Mouse (Mus musculus) E14TG2a.4 (cell line): ENCODE measurements around the gene Npb.
"Not testable (repeated sequence)": the region's sequence is repeated elsewhere in the genome, so short reads cannot be mapped to it uniquely, and the experiment has no call there.

Experiments
- CTCF ChIP-seq: conservative IDR thresholded peaks from 2 replicates; pipeline ENCODE4 v1.5.1; 2014; ENCODE audit warnings: low read length
- NANOG ChIP-seq: IDR thresholded peaks from 2 replicates; pipeline ENCODE4 v1.6.1; 2014; ENCODE audit warnings: borderline replicate concordance, low read length, mixed read lengths
- POU5F1 ChIP-seq: IDR thresholded peaks from 2 replicates; pipeline ENCODE4 v1.6.1; 2014; ENCODE audit warnings: low read length, borderline replicate concordance

DNA sequence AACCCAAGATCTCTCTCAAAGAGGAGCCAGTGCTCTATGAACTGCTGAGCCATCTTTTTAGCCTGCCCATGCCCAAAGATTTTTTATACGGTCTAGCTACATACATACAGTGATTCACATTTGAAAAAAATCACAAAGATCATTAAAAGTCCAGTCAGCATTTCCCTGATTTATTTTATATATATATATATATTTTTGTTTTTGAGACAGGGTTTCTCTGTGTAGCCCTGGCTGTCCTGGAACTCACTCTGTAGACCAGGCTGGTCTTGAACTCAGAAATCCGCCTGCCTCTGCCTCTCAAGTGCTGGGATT is 25.3 kb upstream of the Npb start:
- TF ChIP-seq CTCF, NANOG, POU5F1: not testable (repeated sequence)
